Mouse (Mus musculus) B cell, adult (primary cell): Measurements from ENCODE around the gene Jam3. TPM values are rescaled to one million over a fixed set of nuclear protein-coding genes. Genes with fewer than 3 reads are reported as not detected.

Experiments
- total RNA-seq: library from RNA; stranded (reverse); gene quantifications from 4 replicates; pipeline ENCODE4 v1.2.4, GENCODE M21; 2023; ENCODE audit not compliant: inconsistent age

Gene Jam3
- total RNA-seq, result not detected in 4 replicates

GRCm38 (mm10) chr9:27154763-27155530 lies at the start of gene Jam3:
Jam3 (minus strand) TSS chr9:27155421.

Other genes with a start within 250 kb of the Jam3 start
- gene Gm1110, start 232.3 kb downstream of the Jam3 start, total RNA-seq, result not detected in 4 replicates
- 5.1 to 8.4 TPM (median 7.3 TPM) in 4 replicates for gene Acad8, start 155.9 kb downstream of the Jam3 start, total RNA-seq
- 7.2 to 12.1 TPM (median 8.5 TPM) in 4 replicates for gene Thyn1, start 155.7 kb downstream of the Jam3 start, total RNA-seq
- gene Vps26b, start 125.4 kb downstream of the Jam3 start, total RNA-seq, result 1.8 to 2.6 TPM (median 1.8 TPM) in 4 replicates
- 15.5 to 19.8 TPM (median 18.6 TPM) in 4 replicates for gene Ncapd3, start 125.2 kb downstream of the Jam3 start, total RNA-seq
- not detected in 4 replicates for gene Igsf9b, start 143.8 kb upstream of the Jam3 start, total RNA-seq
- gene Spata19, start 241.4 kb upstream of the Jam3 start, total RNA-seq, result not detected in 4 replicates